Mouse (Mus musculus) lung, postnatal 0 days (tissue): ENCODE results near the gene Cks1b.

Source experiments
- CTCF ChIP-seq: IDR thresholded peaks from 2 replicates; pipeline ENCODE4 v1.5.1; 2016; ENCODE audit warnings: antibody characterized with exemption, mild to moderate bottlenecking
- EP300 ChIP-seq: IDR thresholded peaks from 2 replicates; pipeline ENCODE4 v1.6.1; 2016; ENCODE audit warnings: antibody characterized with exemption, mild to moderate bottlenecking, control low read depth

GRCm38 (mm10) chr3:89417840-89418169 lies 378 bp downstream of the Cks1b start:
- TF ChIP-seq EP300 (no peak), CTCF (no peak)
